Mouse (Mus musculus) frontal cortex, adult (tissue): ENCODE results near the gene Nsmce1.

Source experiments
- ATAC-seq: cut with Nextera tagmentation; 2 replicates; pipeline ENCODE4 v1.9.2; 2017; ENCODE audit warnings: mild to moderate bottlenecking, moderate library complexity, mixed read lengths; ENCODE audit not compliant: low TSS enrichment

Nsmce1 gene

GRCm38 (mm10) chr7:125491760-125492159 lies 364 bp upstream of the Nsmce1 start:
- no peak for ATAC-seq

DNA sequence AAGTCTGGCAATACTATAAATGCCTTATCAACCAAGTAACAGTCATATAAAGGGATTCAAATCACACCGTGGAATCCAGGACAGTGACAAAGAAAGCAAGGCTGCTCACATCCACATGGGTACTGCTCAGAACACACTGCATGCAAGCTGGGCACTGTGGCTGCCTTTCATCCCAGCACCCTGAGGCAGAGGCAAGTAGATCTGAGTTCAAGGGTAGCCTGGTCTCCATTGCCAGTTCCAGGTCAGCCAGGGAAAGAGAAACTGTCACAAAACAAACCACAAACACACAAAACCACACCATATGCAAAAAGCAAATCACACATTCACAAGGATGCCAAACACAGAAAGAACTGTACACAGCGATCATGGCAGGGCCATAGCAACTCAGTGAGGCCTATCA lies 1.8 kb downstream of the Nsmce1 start:
- no peak for ATAC-seq

- ATAC-seq = no peak
Observed at GRCm38 (mm10) chr7:125488706-125489105, 2.7 kb downstream of the Nsmce1 start.

GRCm38 (mm10) chr7:125487126-125487525 lies 4.3 kb downstream of the Nsmce1 start:
- no peak for ATAC-seq

DNA sequence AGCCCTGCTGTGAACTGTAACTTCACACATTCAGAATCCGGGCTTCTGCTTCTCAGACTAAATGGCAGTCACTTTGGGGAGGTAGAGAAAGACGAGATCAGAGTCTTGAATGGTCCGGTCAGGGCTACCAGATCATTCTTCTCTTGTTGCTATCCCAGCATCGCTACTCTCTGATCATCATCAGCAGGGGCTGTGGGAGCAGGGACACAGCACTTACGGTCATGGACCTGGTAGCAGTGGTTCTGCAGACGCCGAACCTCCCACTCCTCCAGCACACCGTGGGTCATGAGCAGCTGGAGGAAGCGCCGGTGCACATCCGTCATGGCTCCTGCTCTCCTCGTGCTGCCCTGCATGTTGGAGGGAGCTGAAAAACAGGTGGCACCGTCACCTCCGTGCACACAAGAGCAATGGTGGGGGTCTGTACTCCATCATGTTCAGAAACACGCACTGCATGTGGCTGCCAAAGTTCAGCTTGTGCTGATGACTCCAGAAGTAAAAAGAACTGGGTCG lies 5.2 kb downstream of the Nsmce1 start:
- no peak for ATAC-seq

- ATAC-seq = no peak
Observed at GRCm38 (mm10) chr7:125484791-125485190, 6.6 kb downstream of the Nsmce1 start.

DNA sequence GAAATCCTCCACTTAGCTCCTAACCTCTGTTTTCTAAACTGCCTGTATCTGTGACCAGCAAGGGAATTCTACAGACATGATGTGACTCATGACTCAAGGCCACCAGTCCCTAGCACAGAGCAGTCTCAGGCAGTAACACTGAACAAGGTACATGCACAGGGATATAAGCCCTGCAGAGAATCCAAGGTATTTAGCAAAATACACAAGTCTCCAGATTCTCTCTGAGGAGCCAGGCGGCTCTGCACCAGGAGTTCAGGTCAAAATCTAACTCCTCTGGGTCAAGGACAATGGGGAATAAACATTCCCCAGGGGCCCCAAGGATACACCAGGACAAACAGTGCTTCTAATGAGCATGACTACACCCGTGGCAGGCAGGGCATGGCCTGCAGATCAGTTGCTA lies 8.5 kb downstream of the Nsmce1 start:
- ATAC-seq = no peak

- ATAC-seq = no peak
Observed at GRCm38 (mm10) chr7:125482339-125482738, 9.1 kb downstream of the Nsmce1 start.

DNA sequence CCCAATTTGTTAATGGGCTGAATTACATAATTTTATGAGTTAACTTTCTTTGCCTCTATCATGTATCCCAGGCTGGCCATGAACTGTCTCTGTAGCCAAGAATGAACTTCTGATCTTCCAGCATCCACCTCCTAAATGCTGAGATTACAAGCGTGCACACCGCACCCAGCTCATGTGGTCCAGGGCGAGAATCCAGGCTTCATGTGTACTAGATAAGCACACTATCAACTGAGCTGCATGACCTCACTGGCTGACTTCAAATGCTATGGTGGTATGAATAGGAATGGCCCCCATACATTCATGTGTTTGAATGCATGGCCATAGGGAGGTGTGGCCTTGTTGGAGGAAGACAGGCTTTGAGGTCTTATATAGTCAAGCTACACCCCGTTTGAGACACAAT lies 10.9 kb downstream of the Nsmce1 start:
- ATAC-seq = no peak

DNA sequence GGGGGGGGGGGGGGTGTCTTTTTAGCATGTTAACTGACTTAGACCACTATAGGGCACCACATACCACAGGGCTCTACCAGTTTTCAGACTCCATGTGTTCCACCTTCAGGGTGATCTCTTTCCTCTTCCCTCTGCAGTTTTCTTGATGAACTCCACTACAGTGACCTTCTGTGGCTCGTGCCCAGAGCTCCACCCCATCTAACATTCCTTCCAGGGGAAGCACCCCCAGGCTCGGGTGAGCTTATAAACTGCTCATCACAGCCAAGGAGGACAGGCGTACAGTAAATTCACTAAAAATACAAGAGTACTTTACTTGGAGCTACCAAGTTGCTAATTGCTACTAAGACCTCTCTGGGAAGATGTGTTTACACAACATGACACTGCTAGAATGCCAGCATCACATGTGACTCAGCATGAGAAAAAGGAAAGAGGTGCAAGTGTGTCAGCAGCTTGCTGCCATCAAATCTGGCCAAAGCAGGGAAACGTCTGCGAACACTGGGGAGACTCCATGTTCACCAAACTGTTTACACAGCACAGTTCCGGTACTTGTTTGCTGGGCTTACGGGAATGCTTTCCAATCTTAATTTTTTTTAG lies 12.9 kb downstream of the Nsmce1 start:
- ATAC-seq = no peak

DNA sequence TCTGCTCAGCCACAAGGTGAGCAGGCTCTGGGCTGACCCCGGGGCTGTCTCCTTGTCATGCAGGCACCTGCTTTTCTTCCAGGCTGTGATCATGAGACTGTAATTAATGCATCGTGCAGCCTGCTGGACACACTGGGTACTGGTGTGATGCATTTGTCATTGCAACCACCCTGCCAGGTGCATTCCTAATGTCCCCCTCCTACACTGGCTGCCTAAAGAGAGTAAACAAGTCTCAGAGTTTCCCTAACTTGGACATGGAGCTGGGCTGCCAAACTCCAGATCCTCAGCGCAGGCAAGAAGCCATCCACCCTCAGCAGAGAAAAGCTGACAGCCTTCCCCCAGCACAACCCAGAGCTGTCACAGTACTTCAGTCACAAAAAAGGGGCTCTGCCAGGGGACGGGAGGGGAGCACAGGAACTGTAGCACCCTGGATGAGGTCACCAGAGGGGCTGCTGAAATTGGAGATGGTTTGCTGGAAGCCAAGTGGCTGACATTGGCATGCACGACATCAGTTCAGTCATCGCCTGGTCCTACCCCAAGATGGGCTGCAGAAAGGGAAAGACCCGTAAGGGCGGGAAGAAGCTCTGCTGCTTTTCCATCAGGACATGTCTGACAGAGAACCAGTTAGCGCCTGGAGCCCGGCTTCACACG lies 15.7 kb downstream of the Nsmce1 start:
- 0 out of 2 replicates have a peak, but pooled peaks have one; percentile 27 for ATAC-seq

GRCm38 (mm10) chr7:125474535-125474934 lies 16.9 kb downstream of the Nsmce1 start:
- no peak for ATAC-seq

DNA sequence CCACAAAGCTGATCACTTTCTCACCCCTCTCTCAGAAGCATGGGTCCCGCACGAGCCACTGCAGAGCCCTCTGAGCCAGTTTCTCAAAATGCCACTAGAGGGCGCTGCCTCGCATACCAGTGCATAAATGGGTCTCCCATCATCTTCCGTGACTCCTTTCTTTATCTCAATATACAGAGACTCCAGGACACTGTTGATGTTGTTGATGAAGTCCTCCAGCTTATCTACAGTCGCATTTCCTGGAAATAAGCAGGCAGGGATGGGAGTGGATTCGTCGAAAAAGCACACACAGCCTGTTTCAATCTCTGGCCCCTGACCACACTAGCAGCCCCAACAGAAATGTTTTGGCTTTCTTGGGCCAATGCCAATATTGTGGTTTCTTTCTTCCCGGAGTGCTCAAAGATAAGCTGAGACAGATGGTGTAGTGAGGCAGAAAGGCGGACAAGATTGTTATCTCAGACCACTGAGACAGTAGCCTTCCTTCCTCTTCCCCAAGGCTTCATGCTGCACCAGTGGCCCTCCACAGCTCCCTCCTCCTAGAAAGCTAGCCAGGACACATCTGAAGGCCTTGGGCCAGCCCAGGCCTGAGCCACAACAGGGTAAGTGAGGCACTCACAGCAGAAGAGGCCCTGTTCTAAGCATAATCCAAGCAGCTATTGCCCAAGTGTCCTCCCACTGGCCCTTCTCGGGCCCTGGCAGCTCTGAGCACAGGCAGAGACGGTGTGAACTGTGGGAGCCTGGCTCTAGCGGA lies 19.2 kb downstream of the Nsmce1 start:
- peak; percentile 82 for ATAC-seq

- no peak for ATAC-seq
Observed at GRCm38 (mm10) chr7:125470901-125471300, 20.5 kb downstream of the Nsmce1 start.

DNA sequence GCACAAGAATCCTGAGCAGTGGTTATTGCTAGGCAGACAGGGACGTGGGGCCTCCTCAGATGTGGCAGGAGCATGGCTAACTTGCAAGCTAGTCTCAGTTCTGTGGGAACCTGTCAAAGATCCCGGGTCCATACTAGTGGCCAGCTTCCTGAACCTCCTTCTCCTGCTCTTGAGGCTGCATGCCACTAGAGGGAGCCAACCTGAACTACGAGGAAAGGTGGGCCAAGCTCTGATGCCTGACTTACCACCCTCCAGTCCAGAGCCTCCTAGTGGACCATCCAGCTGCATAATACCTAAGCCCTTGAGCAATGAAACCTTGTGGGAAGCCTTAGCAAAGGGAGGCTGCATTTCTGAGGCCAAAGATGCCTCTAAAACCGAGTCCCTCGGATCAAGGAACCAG lies 21.5 kb downstream of the Nsmce1 start:
- ATAC-seq = peak; percentile 72

DNA sequence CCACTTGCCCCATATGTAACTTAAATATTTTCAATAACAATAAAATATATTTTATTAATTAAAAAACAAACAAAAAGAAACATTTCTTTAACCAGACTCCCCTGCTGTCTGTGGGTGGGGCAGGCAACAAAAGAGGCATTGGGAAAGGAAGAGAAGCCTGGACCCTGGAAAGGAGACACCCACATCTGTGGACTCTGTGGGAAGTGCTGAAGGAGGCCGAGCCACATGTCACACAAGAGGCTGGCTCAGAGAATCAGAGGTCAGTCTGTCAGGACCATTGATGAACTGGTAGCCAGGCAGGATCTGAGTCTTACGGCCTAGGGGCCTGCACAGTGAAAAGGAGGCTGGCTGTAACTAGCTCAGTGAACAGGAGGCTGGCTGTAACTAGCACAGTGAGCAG lies 29.2 kb downstream of the Nsmce1 start:
- ATAC-seq = no peak

DNA sequence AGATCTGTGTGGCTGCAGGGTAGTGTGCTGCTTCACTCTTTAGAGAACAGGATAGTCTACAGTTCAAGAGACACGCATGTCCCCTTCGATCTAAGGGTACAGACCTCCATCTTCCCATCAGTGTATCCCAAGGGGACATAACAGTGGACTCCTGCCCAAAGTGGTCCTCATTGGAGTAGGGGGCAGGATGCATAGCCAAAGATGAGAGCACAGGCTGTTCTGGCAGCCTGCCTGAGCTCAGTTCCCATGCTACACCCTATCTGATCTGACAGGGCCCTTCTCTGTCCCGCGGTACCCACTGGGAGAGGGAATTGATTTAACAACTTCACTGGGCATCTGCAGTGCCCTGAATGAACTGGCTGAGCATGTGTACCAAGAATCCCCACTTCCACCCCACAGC lies 37.7 kb downstream of the Nsmce1 start:
- no peak for ATAC-seq

- no peak for ATAC-seq
Observed at GRCm38 (mm10) chr7:125451078-125451477, 40.3 kb downstream of the Nsmce1 start.

DNA sequence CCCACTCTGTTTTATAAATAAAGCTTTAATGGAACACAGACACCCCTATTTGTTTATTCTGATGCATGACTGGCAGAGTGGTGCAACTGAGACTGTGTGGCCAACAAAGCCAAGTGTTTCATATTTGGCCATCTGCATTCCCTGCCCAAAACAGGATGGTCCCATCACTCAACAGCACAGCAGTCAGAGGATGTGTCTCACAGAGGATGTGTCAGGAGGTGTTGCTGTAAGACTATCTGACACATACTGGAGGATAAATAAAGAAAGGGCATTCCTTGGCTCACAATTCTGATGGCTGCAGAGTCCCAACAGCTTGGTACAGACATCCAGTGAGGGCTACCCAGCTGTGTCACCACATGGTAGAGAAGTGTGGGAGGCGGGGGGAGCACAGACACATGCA lies 40.7 kb downstream of the Nsmce1 start:
- ATAC-seq = no peak

DNA sequence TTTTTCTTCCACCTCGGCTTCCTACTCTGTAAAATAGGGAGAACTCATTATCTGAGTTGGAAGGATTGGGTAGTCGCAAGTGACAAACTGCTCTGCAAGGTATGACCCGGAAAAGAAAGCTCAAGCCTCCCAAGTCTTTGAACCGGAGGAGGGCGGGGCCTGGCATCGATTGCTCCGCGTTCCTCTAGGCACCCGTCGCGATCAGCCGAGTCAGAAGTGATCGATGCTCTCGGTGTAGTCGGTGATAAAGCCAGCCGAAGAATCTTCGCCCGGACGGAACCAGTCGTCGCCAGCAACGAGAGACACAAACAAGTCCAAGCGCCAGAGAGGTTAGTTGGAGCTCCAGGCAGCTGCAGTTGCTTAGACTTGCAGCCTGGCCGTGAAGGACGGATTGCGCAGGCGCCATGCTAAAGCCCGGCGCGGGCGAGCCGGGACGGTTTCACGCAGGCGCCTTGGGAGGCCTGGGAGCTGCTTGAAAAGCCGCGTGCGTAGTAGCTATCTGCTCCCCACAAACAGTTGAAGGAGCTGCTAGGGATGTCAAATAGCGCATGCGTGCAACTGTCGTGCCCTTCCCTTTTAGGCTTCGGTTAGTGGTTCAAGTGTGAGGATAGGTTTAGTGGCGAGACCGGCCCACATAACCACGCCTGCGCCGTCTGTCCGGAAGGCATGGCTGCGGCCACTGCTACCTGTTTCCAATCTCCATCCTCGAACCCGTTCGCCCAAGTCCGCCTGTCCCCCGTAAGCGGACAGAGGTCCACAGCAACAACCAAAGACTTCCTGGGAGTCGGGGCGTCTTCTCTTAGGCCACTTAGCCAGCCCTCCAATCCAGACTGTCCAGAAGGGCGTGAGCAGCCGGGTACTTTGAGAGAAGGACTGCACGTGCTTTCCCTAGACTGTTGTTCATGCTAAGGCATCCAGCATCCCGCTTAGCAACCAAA lies 46.7 kb downstream of the Nsmce1 start, which contains the start of gene Kdm8:
TSS of gene Kdm8 (plus strand) at position 213 of the 938 bp plus-strand sequence.
- ATAC-seq = peak; percentile 96

DNA sequence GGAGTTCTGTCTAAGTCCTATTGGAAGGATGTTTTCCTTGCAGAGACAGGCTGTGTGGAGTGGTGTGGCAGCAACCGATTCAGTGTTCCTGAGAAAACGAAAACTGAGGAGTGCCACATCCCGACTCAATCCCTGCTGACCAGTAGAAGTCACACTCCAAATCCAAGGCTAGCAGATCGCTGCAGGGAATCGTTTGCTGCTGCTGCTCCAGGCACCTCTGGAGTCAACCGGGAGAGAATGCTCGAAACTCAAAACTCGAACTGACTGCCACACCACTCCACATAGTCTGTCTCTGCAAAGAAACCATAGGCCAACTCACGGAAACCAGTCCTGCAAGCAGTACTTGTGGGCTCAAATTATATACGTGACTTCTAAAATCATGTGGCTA lies 47.3 kb downstream of the Nsmce1 start:
- ATAC-seq = peak; percentile 27; the same call in 1 of the 2 replicates

DNA sequence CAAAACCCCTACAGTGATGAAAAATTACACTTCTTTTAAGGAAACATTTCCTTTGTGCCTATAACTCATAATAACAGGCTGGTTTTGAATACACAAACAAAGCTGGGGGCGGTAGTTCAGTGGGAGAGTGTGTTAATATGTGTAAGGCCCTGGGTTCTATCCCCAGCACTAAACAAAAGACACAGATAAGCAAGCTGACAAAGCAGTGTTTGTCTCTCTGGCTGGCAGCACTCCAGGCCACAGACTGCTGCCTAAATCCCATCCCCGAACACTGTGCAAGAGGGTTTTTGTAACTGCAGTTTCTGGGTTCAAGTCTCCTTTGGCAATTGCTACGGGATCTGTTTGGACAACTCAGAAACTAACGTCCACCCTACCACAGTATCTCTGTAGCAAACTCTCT lies 49.1 kb downstream of the Nsmce1 start:
- ATAC-seq = no peak
